Mouse (Mus musculus): ENCODE measurements at regions not wholly inside any gene's neighbourhood (a gene's known extent, or its start where the extent isn't known, plus 50 kb on each side); places are given as distances from the start of the nearest gene placed in this dataset.
A peak's percentile ranks its signal among the peaks of the same experiment; 100 is the strongest.

DNA sequence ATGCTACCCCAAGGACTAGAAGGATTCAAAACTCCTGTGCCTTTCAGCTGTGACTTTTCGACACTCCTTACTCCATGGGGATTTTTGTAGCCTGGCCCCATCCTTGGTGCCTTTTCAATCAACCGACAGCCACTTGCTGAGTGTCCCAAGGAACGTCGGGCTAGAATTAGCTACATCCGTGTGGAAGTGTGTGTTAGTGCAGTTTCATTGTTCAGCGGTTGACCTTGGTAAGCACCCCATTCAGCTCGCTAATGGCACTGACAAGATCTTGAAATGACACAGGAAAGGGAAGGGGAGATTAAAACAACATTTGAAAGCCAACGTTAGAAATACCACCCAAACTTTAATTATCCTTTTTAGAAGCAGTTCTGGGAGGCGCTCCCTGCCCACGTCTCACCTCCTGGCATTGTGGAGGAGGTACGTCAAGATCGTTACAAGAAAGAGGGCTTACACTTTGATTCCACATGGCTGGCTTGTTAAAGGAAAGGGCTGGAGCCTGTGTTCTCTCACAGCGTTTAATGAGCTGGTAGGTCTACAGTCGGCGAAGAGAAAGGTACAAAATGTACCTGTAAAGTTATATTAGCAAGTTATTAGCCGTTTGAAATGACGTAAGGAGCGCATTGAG, 536.4 kb downstream of the Fam19a2 start:
- Histone ChIP-seq H3K4me3 (ENCODE audit: low read depth, low read length) (no peak overlapping the region), H3K36me3 (replicated peaks; ENCODE audit: control insufficient read depth, insufficient read depth, low read depth, low read length) (no peaks in the 10 kb centered on the region), H3K4me1 (ENCODE audit: control insufficient read depth, insufficient read depth, low read length) (no peaks in the 10 kb centered on the region), H3K9me3 (replicated peaks; ENCODE audit: control insufficient read depth, low read length) (no peaks in the 10 kb centered on the region), H3K4me2 (ENCODE audit: low read depth, low read length) (no peak overlapping the region), H3K27ac (replicated peaks; ENCODE audit: low read depth, low read length) (no peak overlapping the region), H3K27me3 (ENCODE audit: control insufficient read depth, insufficient read depth, low read length) (no peaks in the 10 kb centered on the region), H3K9ac (replicated peaks; ENCODE audit: low read length) (no peak overlapping the region)
- DNase-seq (ENCODE audit: low spot score) (peak; percentile 19), ATAC-seq (replicated peaks; ENCODE audit: insufficient number of reproducible peaks, low FRiP score, low TSS enrichment, low read depth) (no peak)
- 59% methylated on average over 18 of the region's 18 CpGs for WGBS

DNA sequence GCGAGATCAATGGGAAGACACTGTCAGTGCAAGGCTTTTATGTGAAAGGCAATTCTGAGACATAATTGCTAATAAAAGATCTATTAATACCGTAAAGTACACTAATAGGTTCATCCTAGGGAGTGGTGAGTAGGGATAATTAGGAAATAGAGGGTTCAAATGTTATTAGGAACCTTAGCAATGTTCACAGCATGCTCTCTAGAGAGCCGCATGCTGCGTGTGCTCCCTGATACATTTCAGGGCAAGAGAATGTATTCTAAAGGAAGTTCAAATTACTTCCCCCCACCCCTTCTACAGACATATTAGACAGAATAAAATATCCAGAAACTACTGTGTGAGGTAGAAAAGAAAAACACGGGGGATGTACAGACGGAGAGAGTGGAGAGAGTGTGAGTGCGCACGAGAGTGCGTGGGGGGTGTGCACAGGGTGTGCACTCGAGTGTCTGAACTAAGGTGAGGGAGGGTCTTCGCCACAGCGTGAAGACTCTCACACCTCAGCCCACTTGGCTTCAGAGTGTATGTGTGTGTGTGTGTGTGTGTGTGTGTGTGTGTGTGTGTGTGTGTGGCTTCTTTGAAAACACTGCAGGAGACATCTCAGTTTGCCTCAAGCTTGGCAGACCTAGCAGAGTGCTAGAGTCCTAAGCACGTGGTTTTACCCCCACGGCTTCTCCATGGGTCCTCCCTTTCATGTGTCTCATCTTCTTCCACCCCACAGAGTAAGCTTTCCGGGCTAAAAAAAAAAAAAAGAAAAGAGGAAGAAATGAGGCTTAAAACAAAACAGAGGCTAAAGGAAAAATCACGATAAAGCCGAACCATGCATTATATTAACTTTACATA, 537.1 kb downstream of the Fam19a2 start:
- peak; percentile 23; the same call in 1 of the 2 replicates for ATAC-seq (replicated peaks; ENCODE audit: insufficient number of reproducible peaks, low FRiP score, low TSS enrichment, low read depth)
- H3K36me3 ChIP-seq (replicated peaks; ENCODE audit: control insufficient read depth, insufficient read depth, low read depth, low read length) = no peaks in the 10 kb centered on the region
- 73% methylated on average over 17 of the region's 17 CpGs for WGBS
- no peaks in the 10 kb centered on the region for H3K9me3 ChIP-seq (replicated peaks; ENCODE audit: control insufficient read depth, low read length)
- H3K4me1 ChIP-seq (ENCODE audit: control insufficient read depth, insufficient read depth, low read length) = no peaks in the 10 kb centered on the region
- no peak for DNase-seq (ENCODE audit: low spot score)
- no peak overlapping the region for H3K4me2 ChIP-seq (ENCODE audit: low read depth, low read length)
- no peak overlapping the region for H3K4me3 ChIP-seq (ENCODE audit: low read depth, low read length)
- no peak overlapping the region for H3K9ac ChIP-seq (replicated peaks; ENCODE audit: low read length)
- H3K27me3 ChIP-seq (ENCODE audit: control insufficient read depth, insufficient read depth, low read length) = no peaks in the 10 kb centered on the region
- no peak overlapping the region for H3K27ac ChIP-seq (replicated peaks; ENCODE audit: low read depth, low read length)

- peak; percentile 33 for DNase-seq (ENCODE audit: low spot score)
Measured at GRCm38 (mm10) chr10:123810882-123811281, 547.1 kb downstream of the Fam19a2 start.

DNA sequence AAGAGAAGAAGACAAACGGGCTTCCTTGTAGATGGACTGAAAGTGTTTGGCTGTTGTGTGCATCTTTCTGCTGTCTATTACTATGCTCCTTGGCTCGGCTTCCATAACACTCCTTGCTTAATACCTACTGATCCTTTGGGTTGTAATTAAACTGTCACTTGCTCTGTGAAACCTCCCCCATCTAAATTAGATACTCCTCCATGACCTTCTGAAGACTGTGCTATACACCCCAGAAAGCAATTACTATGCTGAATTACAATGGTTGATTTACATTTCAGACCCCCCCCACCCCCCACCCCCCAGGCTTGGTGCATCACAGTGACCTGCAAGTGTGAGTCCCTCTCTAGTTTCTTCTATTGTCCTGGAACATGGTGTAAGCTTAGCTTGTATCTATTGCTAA, 549.3 kb downstream of the Fam19a2 start:
- no peaks in the 10 kb centered on the region for H3K4me1 ChIP-seq (ENCODE audit: control insufficient read depth, insufficient read depth, low read length)
- no peaks in the 10 kb centered on the region for H3K9me3 ChIP-seq (replicated peaks; ENCODE audit: control insufficient read depth, low read length)
- H3K27ac ChIP-seq (replicated peaks; ENCODE audit: low read depth, low read length) = no peak overlapping the region
- 63% methylated on average over 2 of the region's 2 CpGs for WGBS
- H3K27me3 ChIP-seq (ENCODE audit: control insufficient read depth, insufficient read depth, low read length) = no peaks in the 10 kb centered on the region
- no peak overlapping the region for H3K4me3 ChIP-seq (ENCODE audit: low read depth, low read length)
- ATAC-seq (replicated peaks; ENCODE audit: insufficient number of reproducible peaks, low FRiP score, low TSS enrichment, low read depth) (no peak), DNase-seq (ENCODE audit: low spot score) (no peak)
- no peaks in the 10 kb centered on the region for H3K36me3 ChIP-seq (replicated peaks; ENCODE audit: control insufficient read depth, insufficient read depth, low read depth, low read length)
- no peak overlapping the region for H3K4me2 ChIP-seq (ENCODE audit: low read depth, low read length)
- H3K9ac ChIP-seq (replicated peaks; ENCODE audit: low read length) = no peak overlapping the region

More at GRCm38 (mm10) chr10:123810882-123811281, 547.1 kb downstream of the Fam19a2 start:
- no peaks in the 10 kb centered on the region for H3K9me3 ChIP-seq (replicated peaks; ENCODE audit: control insufficient read depth, low read length)
- H3K4me1 ChIP-seq (ENCODE audit: control insufficient read depth, insufficient read depth, low read length) = no peaks in the 10 kb centered on the region
- no peaks in the 10 kb centered on the region for H3K36me3 ChIP-seq (replicated peaks; ENCODE audit: control insufficient read depth, insufficient read depth, low read depth, low read length)
- H3K27ac ChIP-seq (replicated peaks; ENCODE audit: low read depth, low read length) = no peak overlapping the region
- no peaks in the 10 kb centered on the region for H3K27me3 ChIP-seq (ENCODE audit: control insufficient read depth, insufficient read depth, low read length)
- WGBS = 68% methylated on average over 9 of the region's 9 CpGs
- H3K4me2 ChIP-seq (ENCODE audit: low read depth, low read length) = no peak overlapping the region
- no peak overlapping the region for H3K9ac ChIP-seq (replicated peaks; ENCODE audit: low read length)
- ATAC-seq (replicated peaks; ENCODE audit: insufficient number of reproducible peaks, low FRiP score, low TSS enrichment, low read depth) = no peak; the same call in 1 of the 2 replicates
- no peak overlapping the region for H3K4me3 ChIP-seq (ENCODE audit: low read depth, low read length)

DNA sequence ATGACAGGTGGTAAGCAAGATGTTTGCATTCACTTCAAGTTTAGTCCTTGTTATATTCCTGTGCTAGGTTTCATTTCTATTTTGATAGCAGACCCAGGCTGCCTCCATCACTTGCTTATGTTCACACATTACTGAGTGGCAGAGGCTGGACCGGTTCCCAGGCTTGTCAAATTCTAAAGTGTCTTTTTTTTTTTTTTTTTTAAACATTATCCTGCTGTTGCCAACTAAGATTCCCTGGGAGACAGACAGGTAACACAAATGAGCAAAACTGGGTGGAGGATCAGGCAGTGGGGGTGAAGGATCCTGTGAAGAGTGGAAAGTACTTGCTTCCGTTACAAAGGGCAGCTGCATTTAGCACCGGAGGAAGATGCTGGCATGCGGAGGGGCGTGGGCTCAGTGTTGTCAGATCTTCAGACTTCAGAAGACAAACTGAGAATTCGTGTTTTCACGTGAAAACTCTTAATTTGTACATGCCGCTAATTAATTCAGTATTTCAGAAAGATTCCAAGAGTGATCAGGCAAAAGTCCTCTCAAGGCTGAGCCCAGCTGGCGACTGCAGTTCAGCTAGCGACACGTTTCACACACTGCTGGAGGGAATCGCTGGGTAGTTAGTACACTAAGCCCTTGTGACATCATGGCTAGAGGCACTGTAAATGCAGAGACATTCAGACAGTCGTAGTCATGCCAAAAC, 576.4 kb downstream of the Fam19a2 start:
- Histone ChIP-seq H3K27ac (replicated peaks; ENCODE audit: low read depth, low read length) (no peak overlapping the region), H3K9me3 (replicated peaks; ENCODE audit: control insufficient read depth, low read length) (no peaks in the 10 kb centered on the region), H3K4me2 (ENCODE audit: low read depth, low read length) (no peak overlapping the region), H3K4me3 (ENCODE audit: low read depth, low read length) (no peak overlapping the region), H3K27me3 (ENCODE audit: control insufficient read depth, insufficient read depth, low read length) (no peaks in the 10 kb centered on the region), H3K36me3 (replicated peaks; ENCODE audit: control insufficient read depth, insufficient read depth, low read depth, low read length) (no peaks in the 10 kb centered on the region), H3K4me1 (ENCODE audit: control insufficient read depth, insufficient read depth, low read length) (no peaks in the 10 kb centered on the region), H3K9ac (replicated peaks; ENCODE audit: low read length) (no peak overlapping the region)
- WGBS = 34% methylated on average over 13 of the region's 13 CpGs
- DNase-seq (ENCODE audit: low spot score) (no peak), ATAC-seq (replicated peaks; ENCODE audit: insufficient number of reproducible peaks, low FRiP score, low TSS enrichment, low read depth) (no peak)

DNA sequence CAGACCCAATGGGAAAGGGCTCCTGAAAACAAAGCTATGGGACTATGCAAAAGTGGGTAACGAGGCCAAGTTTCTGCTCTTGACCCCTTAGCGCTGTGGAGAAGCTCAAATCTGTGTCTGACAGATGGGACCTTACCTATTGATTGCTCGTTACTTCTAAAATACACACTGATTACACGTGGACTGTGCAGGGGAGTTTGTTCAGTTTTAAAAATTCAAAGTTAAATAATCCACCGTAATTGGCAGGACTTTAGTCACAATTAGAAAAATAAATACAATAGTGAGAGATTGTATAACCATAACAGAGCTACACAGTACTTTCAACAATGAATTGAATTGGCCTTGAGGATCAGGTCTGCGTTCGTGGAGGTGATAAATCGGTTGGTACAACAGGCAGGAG, 578.3 kb downstream of the Fam19a2 start:
- no peak overlapping the region for H3K9ac ChIP-seq (replicated peaks; ENCODE audit: low read length)
- H3K4me1 ChIP-seq (ENCODE audit: control insufficient read depth, insufficient read depth, low read length) = no peaks in the 10 kb centered on the region
- no peaks in the 10 kb centered on the region for H3K36me3 ChIP-seq (replicated peaks; ENCODE audit: control insufficient read depth, insufficient read depth, low read depth, low read length)
- WGBS = 80% methylated on average over 8 of the region's 8 CpGs
- no peak overlapping the region for H3K4me3 ChIP-seq (ENCODE audit: low read depth, low read length)
- no peaks in the 10 kb centered on the region for H3K9me3 ChIP-seq (replicated peaks; ENCODE audit: control insufficient read depth, low read length)
- ATAC-seq (replicated peaks; ENCODE audit: insufficient number of reproducible peaks, low FRiP score, low TSS enrichment, low read depth) = no peak
- no peak for DNase-seq (ENCODE audit: low spot score)
- H3K4me2 ChIP-seq (ENCODE audit: low read depth, low read length) = no peak overlapping the region
- H3K27me3 ChIP-seq (ENCODE audit: control insufficient read depth, insufficient read depth, low read length) = no peaks in the 10 kb centered on the region
- H3K27ac ChIP-seq (replicated peaks; ENCODE audit: low read depth, low read length) = no peak overlapping the region

DNA sequence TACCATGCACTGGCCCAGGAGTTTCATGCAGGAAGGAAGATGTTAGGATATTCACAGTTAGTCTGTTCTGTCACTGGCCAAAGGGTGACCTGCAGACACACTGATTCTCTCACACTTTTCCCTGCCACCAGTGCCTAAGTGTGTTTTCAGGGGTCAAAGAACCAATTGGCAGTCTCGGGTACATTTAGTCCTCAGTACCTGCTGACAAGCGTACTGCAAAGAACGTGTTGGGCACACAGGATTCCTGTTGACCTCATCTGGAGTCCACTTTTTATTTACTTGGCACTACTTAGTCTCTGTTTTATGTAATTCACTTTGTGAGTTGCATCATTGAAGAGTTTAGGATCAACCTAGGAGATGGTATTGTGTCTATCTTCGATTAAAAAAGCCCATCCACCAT, 579.8 kb downstream of the Fam19a2 start:
- no peaks in the 10 kb centered on the region for H3K9me3 ChIP-seq (replicated peaks; ENCODE audit: control insufficient read depth, low read length)
- 88% methylated on average over 4 of the region's 4 CpGs for WGBS
- H3K4me1 ChIP-seq (ENCODE audit: control insufficient read depth, insufficient read depth, low read length) = no peaks in the 10 kb centered on the region
- no peak overlapping the region for H3K27ac ChIP-seq (replicated peaks; ENCODE audit: low read depth, low read length)
- no peak for DNase-seq (ENCODE audit: low spot score)
- no peak overlapping the region for H3K4me2 ChIP-seq (ENCODE audit: low read depth, low read length)
- no peaks in the 10 kb centered on the region for H3K36me3 ChIP-seq (replicated peaks; ENCODE audit: control insufficient read depth, insufficient read depth, low read depth, low read length)
- H3K4me3 ChIP-seq (ENCODE audit: low read depth, low read length) = no peak overlapping the region
- no peak for ATAC-seq (replicated peaks; ENCODE audit: insufficient number of reproducible peaks, low FRiP score, low TSS enrichment, low read depth)
- no peaks in the 10 kb centered on the region for H3K27me3 ChIP-seq (ENCODE audit: control insufficient read depth, insufficient read depth, low read length)
- H3K9ac ChIP-seq (replicated peaks; ENCODE audit: low read length) = no peak overlapping the region

DNA sequence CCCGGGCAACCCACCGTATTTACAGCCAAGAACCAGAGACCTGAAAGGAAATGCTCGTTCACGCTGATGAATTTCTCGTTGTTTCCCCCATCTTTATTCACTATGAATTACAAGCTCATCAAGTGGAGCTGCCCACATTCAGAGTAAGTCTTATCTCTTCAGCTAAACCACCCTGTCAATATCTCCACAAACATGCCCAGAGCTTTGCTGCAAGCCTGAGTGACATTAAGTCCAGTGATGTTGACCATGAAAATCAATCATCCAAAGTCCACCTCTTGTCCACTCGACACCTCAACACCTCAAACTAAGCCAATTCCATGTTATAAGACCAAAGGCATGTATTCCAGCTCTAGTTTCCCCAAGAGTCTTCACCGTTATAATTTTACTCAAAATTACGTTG, 582.8 kb downstream of the Fam19a2 start:
- ATAC-seq (replicated peaks; ENCODE audit: insufficient number of reproducible peaks, low FRiP score, low TSS enrichment, low read depth) = no peak
- Histone ChIP-seq H3K36me3 (replicated peaks; ENCODE audit: control insufficient read depth, insufficient read depth, low read depth, low read length) (no peaks in the 10 kb centered on the region), H3K9me3 (replicated peaks; ENCODE audit: control insufficient read depth, low read length) (no peaks in the 10 kb centered on the region), H3K4me3 (ENCODE audit: low read depth, low read length) (no peak overlapping the region), H3K4me1 (ENCODE audit: control insufficient read depth, insufficient read depth, low read length) (no peaks in the 10 kb centered on the region), H3K4me2 (ENCODE audit: low read depth, low read length) (no peak overlapping the region), H3K27ac (replicated peaks; ENCODE audit: low read depth, low read length) (no peak overlapping the region), H3K27me3 (ENCODE audit: control insufficient read depth, insufficient read depth, low read length) (no peaks in the 10 kb centered on the region), H3K9ac (replicated peaks; ENCODE audit: low read length) (no peak overlapping the region)
- no peak for DNase-seq (ENCODE audit: low spot score)
- WGBS = 87% methylated on average over 8 of the region's 8 CpGs

Data from embryonic facial prominence, embryonic 11.5 days (tissue).